Mouse (Mus musculus) lung, embryonic 16.5 days (tissue): Measurements from ENCODE around the gene Eif4g3. TPM values are rescaled to one million over a fixed set of nuclear protein-coding genes. Genes with fewer than 3 reads are reported as not detected.

Experiments used
- ATAC-seq: fragments of 200-750 bp; cut with Nextera tagmentation; 2 replicates; pipeline ENCODE4 v1.8.0; 2017; ENCODE audit warnings: low read depth, mild to moderate bottlenecking, moderate library complexity
- H3K27ac ChIP-seq: fragments of 300-500 bp; sonication (generic); 2 replicates; pipeline ENCODE4 v1.5.1; 2014; ENCODE audit warnings: mild to moderate bottlenecking, control low read depth, low read length
- H3K27me3 ChIP-seq: fragments of 300-500 bp; sonication (generic); 2 replicates; pipeline ENCODE4 v1.6.1; 2014; ENCODE audit warnings: low read depth, low read length, mixed read lengths; ENCODE audit not compliant: control insufficient read depth, insufficient read depth
- H3K36me3 ChIP-seq: fragments of 300-500 bp; sonication (generic); 2 replicates; pipeline ENCODE4 v1.6.1; 2014; ENCODE audit warnings: low read length; ENCODE audit not compliant: control insufficient read depth, insufficient read depth
- H3K4me1 ChIP-seq: fragments of 300-500 bp; sonication (generic); replicated peaks from 2 replicates; pipeline ENCODE4 v1.6.1; 2014; ENCODE audit warnings: low read length, mixed read lengths; ENCODE audit not compliant: control insufficient read depth, insufficient read depth
- H3K4me2 ChIP-seq: fragments of 300-500 bp; sonication (generic); 2 replicates; pipeline ENCODE4 v1.6.1; 2014; ENCODE audit warnings: low read depth, low read length, control low read depth
- H3K4me3 ChIP-seq: fragments of 300-500 bp; sonication (generic); 2 replicates; pipeline ENCODE4 v1.5.1; 2014; ENCODE audit warnings: mild to moderate bottlenecking, low read length, control low read depth
- H3K9ac ChIP-seq: fragments of 300-500 bp; sonication (generic); 2 replicates; pipeline ENCODE4 v1.6.1; 2014; ENCODE audit warnings: low read length, control low read depth
- H3K9me3 ChIP-seq: fragments of 300-500 bp; sonication (generic); 2 replicates; pipeline ENCODE4 v1.6.1; 2016; ENCODE audit warnings: low read length; ENCODE audit not compliant: control insufficient read depth
- WGBS: fragments of 180-500 bp; shearing (Covaris S2); extraction: QIAGEN DNeasy Blood & Tissue Kit; methylation state at CpG from one replicate; pipeline ENCODE4 v1.1.7; 2014; 5-methylcytosine and 5-hydroxymethylcytosine counted together
- polyA plus RNA-seq: library from polyadenylated mRNA; unstranded; fragments of >200 nt; fragmentation: Nextera tagmentation; extraction: Ambion mirVana; gene quantifications from 2 replicates; pipeline ENCODE4 v1.2.1, GENCODE M21; 2015

The Eif4g3 gene
- polyA plus RNA-seq, 1 experiment from 2014 or later = 23.8 TPM

DNA sequence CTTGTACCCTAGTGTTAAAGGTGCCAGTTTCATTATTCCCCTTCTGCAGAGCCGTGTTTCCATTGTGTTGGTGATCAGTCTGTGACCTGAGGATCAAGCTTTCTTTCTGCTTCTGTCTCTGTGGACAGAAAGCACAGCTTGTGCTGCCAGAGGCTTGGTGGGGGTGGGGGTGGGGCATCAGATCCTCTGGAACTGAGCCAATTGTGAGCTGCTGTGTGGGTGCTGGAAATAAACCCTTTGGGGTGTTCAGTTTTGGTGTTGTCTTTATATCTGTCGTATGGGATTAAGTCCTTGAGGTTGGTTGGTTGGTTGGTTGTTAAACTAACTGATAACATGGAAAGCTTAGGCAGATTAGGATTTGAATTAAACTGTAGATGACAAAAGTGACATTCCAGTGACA, 171.0 kb downstream of the Eif4g3 start:
- peaks cover 31% of the 10 kb centered on the region for H3K36me3 ChIP-seq
- no peak overlapping the region for H3K4me2 ChIP-seq
- 74% methylated on average over 2 of the region's 2 CpGs for WGBS
- no peaks in the 10 kb centered on the region for H3K27me3 ChIP-seq
- no peaks in the 10 kb centered on the region for H3K4me1 ChIP-seq
- no peaks in the 10 kb centered on the region for H3K9me3 ChIP-seq
- H3K27ac ChIP-seq = no peak overlapping the region
- H3K4me3 ChIP-seq = no peak overlapping the region
- H3K9ac ChIP-seq = no peak overlapping the region
- no peak for ATAC-seq

- Histone ChIP-seq H3K4me1 (no peaks in the 10 kb centered on the region), H3K36me3 (peaks cover 34% of the 10 kb centered on the region), H3K4me2 (no peak overlapping the region), H3K9ac (no peak overlapping the region), H3K27ac (no peak overlapping the region), H3K27me3 (no peaks in the 10 kb centered on the region), H3K9me3 (no peaks in the 10 kb centered on the region), H3K4me3 (no peak overlapping the region)
- 93% methylated on average over 2 of the region's 2 CpGs for WGBS
- ATAC-seq = no peak
These were observed 172.0 kb downstream of the Eif4g3 start for GRCm38 (mm10) chr4:138164860-138165259.

DNA sequence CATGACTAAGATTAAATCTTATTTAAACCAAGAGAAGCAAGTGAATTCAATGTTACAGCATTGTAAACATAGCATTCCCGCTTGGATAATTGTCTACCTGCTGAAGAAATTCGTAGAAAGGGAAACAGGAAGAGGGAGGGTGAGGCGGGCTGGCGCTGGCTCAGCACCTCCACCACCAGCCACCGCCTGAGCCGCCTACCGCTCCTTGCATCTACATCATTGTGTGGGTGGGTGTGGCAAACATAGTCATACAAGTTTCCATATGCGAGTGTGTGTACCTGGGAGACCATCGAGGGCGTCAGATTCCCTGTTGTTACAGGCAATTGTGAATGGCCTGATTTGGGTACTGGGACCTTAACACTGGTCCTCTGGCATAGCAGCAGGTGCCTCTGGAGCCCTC, 173.7 kb downstream of the Eif4g3 start:
- no peak for ATAC-seq
- H3K4me2 ChIP-seq = no peak overlapping the region
- 87% methylated on average over 10 of the region's 10 CpGs for WGBS
- no peak overlapping the region for H3K4me3 ChIP-seq
- no peaks in the 10 kb centered on the region for H3K27me3 ChIP-seq
- H3K9ac ChIP-seq = no peak overlapping the region
- no peak overlapping the region for H3K27ac ChIP-seq
- H3K36me3 ChIP-seq = peaks cover 35% of the 10 kb centered on the region
- no peaks in the 10 kb centered on the region for H3K4me1 ChIP-seq
- no peaks in the 10 kb centered on the region for H3K9me3 ChIP-seq

- H3K4me3 ChIP-seq = no peak overlapping the region
- H3K4me1 ChIP-seq = no peaks in the 10 kb centered on the region
- WGBS = 81% methylated on average over 3 of the region's 3 CpGs
- no peaks in the 10 kb centered on the region for H3K27me3 ChIP-seq
- no peak overlapping the region for H3K27ac ChIP-seq
- H3K9ac ChIP-seq = no peak overlapping the region
- H3K36me3 ChIP-seq = peaks cover 45% of the 10 kb centered on the region
- H3K4me2 ChIP-seq = no peak overlapping the region
- ATAC-seq = no peak
- H3K9me3 ChIP-seq = no peaks in the 10 kb centered on the region
These were observed 175.3 kb downstream of the Eif4g3 start for GRCm38 (mm10) chr4:138168162-138168561.

DNA sequence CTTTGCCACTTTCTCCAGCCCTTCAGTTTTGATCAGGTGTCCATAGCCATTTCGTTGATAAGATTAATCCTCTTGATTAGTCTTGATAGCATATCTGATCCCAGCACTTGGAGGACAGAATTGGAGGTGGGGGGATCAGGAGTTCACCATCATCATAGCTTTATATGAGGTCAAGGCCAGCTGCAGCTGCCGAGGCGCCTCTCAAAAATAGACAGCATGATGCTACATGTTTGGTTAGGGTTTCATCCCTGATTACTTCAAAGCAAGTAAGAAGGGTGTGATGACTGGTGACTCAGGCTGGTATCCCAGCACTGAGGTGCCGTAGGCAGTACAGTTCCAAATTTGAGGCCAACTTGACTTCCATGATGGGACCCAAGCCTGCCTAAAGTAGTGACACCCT, 176.6 kb downstream of the Eif4g3 start:
- no peak for ATAC-seq
- Histone ChIP-seq H3K9ac (no peak overlapping the region), H3K4me3 (no peak overlapping the region), H3K27ac (no peak overlapping the region), H3K4me1 (no peaks in the 10 kb centered on the region), H3K36me3 (peaks cover 47% of the 10 kb centered on the region), H3K27me3 (no peaks in the 10 kb centered on the region), H3K9me3 (no peaks in the 10 kb centered on the region), H3K4me2 (no peak overlapping the region)
- 89% methylated on average over 4 of the region's 4 CpGs for WGBS

GRCm38 (mm10) chr4:138172686-138173085, 179.9 kb downstream of the Eif4g3 start:
- Histone ChIP-seq H3K27ac (no peak overlapping the region), H3K27me3 (no peaks in the 10 kb centered on the region), H3K36me3 (peaks cover 54% of the 10 kb centered on the region), H3K9ac (no peak overlapping the region), H3K4me2 (no peak overlapping the region), H3K4me3 (no peak overlapping the region), H3K4me1 (no peaks in the 10 kb centered on the region), H3K9me3 (no peaks in the 10 kb centered on the region)
- WGBS = 92% methylated on average over 4 of the region's 4 CpGs
- no peak for ATAC-seq

DNA sequence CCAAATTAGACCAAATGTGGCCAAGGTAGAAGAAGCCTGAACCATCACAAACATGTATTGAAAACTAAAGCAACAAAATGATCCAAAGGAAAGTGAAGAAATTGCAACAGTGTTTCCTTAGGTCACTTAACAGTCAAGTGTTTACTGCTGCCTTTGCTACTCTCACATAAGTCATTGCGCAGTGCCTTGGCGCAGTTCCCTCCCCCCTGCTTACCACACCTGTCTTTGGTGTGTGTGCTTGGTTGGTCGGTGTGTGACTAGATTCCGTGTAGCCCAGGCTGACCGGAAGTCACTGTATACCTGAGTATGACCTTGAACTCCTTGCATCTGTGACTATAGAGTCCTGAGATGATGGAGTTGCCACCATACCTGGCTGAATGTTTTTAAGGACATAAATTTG, 186.6 kb downstream of the Eif4g3 start:
- ATAC-seq = no peak
- Histone ChIP-seq H3K27me3 (no peaks in the 10 kb centered on the region), H3K36me3 (peaks cover 60% of the 10 kb centered on the region), H3K4me1 (no peaks in the 10 kb centered on the region), H3K9ac (no peak overlapping the region), H3K4me2 (no peak overlapping the region), H3K27ac (no peak overlapping the region), H3K4me3 (no peak overlapping the region), H3K9me3 (no peaks in the 10 kb centered on the region)
- 97% methylated on average over 5 of the region's 5 CpGs for WGBS

- Histone ChIP-seq H3K9me3 (no peaks in the 10 kb centered on the region), H3K4me2 (no peak overlapping the region), H3K36me3 (peaks cover 55% of the 10 kb centered on the region), H3K9ac (no peak overlapping the region), H3K4me1 (no peaks in the 10 kb centered on the region), H3K4me3 (no peak overlapping the region), H3K27me3 (no peaks in the 10 kb centered on the region), H3K27ac (no peak overlapping the region)
- 96% methylated on average over 4 of the region's 4 CpGs for WGBS
- no peak for ATAC-seq
These were observed 187.9 kb downstream of the Eif4g3 start for GRCm38 (mm10) chr4:138180719-138181118.

GRCm38 (mm10) chr4:138184056-138184455, 191.2 kb downstream of the Eif4g3 start:
- Histone ChIP-seq H3K27me3 (no peaks in the 10 kb centered on the region), H3K27ac (no peak overlapping the region), H3K9ac (no peak overlapping the region), H3K4me3 (no peak overlapping the region), H3K4me2 (no peak overlapping the region), H3K9me3 (no peaks in the 10 kb centered on the region), H3K36me3 (peaks cover 53% of the 10 kb centered on the region), H3K4me1 (no peaks in the 10 kb centered on the region)
- ATAC-seq = no peak
- WGBS = 74% methylated on average over 5 of the region's 5 CpGs

DNA sequence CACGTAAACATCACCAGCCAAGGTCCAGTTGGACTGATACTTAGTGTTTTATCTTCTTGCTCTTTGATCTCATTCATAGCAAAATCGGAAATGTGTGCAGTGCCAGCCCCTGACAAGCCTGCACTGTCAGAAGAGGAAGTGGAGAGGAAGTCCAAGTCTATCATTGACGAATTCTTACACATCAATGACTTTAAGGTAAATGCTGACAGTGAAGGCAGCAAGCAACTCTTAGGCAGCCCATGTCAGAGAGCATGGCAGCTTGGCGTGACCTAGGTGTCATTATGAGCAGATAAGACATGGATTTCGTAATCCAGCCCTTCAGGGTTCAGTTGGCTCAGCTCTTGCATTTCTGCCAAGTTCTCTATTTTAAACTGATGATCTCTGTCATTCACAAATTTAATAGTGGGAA, 191.8 kb downstream of the Eif4g3 start:
- H3K36me3 ChIP-seq = peaks cover 53% of the 10 kb centered on the region
- H3K9ac ChIP-seq = no peak overlapping the region
- no peak overlapping the region for H3K27ac ChIP-seq
- H3K9me3 ChIP-seq = no peaks in the 10 kb centered on the region
- H3K4me1 ChIP-seq = no peaks in the 10 kb centered on the region
- 58% methylated on average over 5 of the region's 5 CpGs for WGBS
- no peak overlapping the region for H3K4me2 ChIP-seq
- no peak for ATAC-seq
- no peak overlapping the region for H3K4me3 ChIP-seq
- H3K27me3 ChIP-seq = no peaks in the 10 kb centered on the region
